Mouse (Mus musculus) spleen, adult 12 weeks (tissue): ENCODE measurements around the gene Tunar.

Experiments used
- DNase-seq: peaks from one replicate; pipeline ENCODE4 v3.0.0; 2022; ENCODE audit warnings: low spot score

Tunar gene

GRCm38 (mm10) chr12:105333570-105333969 is at the start of gene Tunar:
Tunar (plus strand) TSS chr12:105333870.
- no peak for DNase-seq

DNA sequence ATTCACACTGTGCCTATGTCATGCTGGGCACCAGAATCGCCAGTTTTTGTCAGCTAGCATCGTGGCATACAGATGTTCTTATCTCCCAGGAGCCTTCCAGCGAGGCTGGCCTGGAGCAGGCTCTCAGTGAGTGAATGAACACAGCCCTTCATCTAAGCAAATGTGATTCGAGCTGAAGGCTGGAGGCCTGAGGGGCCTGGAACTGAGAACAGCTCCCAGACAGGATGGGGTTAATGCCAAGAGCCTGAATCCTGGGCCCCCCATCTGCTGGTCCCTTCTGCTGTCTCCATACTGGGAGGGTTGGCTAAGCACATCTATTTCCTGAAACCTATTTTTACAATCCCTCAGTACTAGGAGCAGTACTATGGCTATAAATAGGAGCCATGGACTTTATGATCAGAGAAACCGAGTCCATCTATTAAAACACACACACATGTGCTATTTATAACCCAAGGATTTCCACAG is 21.1 kb upstream of the Tunar start:
- no peak for DNase-seq

DNA sequence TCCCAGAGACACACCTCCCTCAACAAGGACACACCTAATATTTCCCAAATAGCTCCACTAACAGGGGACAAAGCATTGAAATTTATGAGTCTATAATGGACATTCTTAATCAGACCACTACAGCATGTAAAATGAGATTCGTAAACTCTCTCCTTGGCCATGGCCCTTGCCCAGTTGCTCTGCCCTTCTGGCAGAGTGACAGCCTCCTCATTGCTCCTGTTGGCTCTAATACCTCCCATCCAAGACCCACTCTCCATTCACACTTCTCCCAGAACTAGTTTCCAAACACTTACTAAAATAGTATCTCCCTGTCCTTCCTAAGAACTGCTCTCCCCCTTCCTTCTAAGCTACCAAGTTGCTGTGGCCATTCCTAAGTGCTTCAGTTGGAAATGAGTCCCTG is 19.3 kb upstream of the Tunar start:
- DNase-seq = no peak

DNA sequence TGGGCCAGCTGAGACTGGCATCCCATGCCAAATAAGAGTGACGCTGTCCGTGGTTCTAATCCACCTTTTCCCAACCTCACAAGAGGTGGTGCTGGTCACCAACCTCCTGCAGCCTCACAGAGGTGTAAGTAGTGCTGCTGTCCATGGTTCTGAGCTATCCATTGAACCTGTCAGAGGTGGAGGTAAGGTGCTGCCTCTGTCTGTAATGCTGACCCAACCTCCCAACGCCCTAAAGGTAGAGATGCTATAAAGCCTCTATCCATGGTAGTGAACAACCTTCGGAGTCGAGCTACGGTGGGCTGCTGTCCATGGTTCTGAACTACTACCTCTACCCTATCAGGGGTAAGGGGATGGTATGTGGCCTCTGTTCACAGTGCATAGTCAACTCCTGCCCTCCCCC is 11.5 kb upstream of the Tunar start:
- DNase-seq = no peak

DNA sequence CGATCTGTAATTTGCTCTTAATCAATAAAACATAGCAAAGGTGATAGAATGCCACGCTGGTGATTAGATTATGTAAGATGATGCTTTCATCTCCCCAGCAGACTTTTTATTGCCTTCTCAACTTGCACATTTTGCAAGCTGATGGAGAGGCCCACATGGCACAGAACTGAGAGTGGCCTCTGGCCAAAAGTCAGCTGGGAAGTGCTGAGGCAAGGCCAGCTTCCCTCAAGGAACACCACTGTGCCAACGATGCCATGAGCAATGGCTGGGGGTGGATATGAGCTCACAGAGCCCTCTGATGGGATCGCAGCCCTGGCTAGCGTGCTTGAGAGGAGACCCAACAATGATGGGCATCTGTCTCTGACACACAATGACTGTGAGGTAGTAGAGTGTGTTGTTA is 6.6 kb upstream of the Tunar start:
- no peak for DNase-seq

- DNase-seq = no peak
These were observed 5.3 kb upstream of the Tunar start for GRCm38 (mm10) chr12:105328396-105328795.

DNA sequence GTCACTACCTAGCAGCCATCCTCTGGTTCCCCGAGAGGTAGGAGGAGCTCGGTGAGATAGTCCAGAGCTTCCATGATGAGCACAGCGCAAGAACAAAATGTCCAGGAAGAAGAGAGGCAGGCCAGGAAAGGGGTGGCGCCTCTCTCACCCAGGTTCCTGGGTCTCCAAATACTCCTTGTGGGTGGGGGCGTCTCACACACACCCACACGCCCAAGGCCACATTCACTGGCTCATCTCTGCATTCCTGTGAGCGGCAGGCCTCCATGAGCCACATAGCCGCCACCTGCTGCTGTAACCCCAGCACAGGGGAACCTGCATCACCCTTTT is 2.4 kb downstream of the Tunar start:
- DNase-seq = no peak

- no peak for DNase-seq
These were observed 3.0 kb downstream of the Tunar start for GRCm38 (mm10) chr12:105336421-105337289.

GRCm38 (mm10) chr12:105337290-105338005 is 3.8 kb downstream of the Tunar start:
- DNase-seq = no peak

GRCm38 (mm10) chr12:105338256-105338977 is 4.7 kb downstream of the Tunar start:
- DNase-seq = no peak

DNA sequence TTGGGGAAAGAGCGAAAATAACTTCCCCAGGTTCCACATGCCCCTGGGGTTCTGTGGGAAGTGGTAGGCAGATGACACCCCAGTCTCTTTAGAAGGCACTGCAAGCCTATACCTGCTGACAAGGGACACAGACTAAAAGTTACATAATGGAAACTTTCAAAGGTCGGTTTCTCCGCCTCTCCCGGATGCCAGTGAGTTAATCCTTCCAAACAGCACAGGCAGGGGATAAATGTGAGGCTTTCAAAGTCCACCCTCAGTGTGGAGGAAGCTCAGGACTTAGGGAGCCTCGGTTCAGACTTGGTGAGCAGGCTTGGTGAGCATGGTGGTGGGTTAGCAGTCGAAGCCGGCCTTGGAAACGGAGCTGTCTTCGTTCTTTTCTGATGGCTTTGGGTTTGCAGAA is 7.9 kb downstream of the Tunar start:
- DNase-seq = no peak

DNA sequence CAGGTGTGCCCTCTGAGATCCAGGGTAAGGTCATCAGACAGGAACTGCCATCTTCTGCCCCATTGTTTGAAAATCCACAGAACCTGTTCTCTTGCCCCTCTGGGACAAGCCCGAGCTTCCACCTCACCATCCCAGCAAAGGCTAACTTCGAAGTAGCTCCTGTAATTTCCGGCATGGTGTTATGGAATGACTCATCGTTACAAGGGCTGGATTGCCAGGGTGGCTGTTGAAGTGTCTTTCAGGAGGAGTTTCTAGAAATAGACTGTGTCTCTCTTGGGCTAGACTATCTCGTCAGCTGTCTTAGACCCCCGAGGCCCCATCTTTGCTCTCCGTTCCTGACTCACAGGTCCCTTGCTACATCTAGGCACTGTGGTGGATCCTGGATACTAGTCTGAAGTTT is 10.8 kb downstream of the Tunar start:
- DNase-seq = no peak

DNA sequence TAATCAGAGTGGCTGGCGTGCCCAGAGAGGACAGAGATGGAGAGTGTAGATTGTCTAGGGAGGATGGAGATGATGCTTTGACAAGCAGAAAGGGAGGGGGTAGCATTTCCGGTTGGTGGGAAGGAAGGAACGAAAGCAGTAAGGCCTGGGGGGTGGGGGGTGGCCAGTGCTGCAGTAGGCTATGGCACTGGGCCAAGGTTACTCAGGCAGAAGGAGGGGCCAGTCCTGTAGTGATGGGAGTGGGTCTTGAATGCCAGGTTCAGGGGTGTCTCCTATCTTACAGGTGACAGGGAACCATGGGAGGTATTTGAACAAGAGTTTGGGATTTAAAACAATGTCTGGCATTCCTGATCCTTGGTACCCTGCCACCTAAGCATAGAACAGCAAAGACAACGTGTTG is 13.2 kb downstream of the Tunar start:
- DNase-seq = no peak

DNA sequence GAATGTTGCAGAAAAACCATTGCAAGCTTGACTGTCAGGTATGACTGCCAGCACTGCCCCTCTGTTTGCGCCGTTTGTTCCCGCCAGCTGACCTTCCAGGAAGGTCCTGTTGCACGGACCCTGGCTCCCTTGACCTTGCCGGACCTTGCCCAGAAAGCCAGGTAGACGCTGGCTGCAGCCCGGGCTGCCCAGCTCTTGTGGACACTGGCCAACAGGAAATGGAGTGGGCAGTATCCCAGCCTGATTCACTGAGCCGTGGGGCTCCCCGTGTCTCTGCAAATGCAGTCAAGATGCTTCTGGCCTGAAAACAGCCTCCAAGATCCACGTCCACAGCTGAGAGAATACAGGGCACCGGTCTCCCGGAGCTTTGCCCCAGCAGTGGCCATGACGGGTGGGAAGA is 13.6 kb downstream of the Tunar start:
- no peak for DNase-seq

GRCm38 (mm10) chr12:105354266-105354665 is 20.6 kb downstream of the Tunar start:
- no peak for DNase-seq

- DNase-seq = no peak
These were observed 21.1 kb downstream of the Tunar start for GRCm38 (mm10) chr12:105354772-105355171.

DNA sequence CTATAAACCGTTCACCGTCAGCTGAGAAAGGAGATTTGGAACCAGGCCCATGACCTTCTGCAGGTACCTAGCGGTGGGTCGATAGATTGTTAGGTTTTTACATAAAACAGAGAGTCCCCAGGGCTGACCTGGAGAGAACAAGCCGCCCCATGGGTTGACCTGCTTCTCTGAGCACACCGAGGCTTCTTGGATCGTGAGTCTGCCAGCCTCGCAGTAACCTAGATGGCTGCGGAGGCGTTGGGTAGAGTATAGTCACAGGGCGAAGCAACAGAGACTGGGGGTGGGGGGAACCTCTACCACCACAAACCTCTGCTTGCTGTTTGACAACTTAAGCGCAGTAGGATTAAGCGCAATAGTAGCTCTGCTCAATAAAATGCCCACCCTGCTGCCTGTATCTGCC is 23.1 kb downstream of the Tunar start:
- DNase-seq = no peak

DNA sequence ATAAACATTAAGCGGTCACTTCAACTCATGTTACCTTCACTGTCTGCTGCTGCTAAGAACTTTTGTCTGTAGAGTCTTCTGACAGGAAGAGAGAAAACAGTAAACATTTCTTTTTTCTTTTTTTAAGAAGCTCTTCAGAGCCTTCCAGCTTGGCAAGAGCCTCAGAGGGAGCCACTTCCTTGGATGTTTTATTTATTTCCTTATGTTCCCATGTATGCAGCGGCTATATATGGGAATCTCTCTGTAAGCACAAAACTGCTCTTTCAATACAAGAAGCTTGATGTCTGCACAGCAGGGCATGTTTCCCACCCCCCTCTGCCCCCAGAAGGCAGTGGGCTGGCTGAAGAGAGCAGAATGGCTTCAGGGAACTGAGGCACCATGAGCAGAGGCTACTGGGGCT is 30.0 kb downstream of the Tunar start:
- DNase-seq = no peak

GRCm38 (mm10) chr12:105374564-105374963 is 40.9 kb downstream of the Tunar start:
- no peak for DNase-seq

DNA sequence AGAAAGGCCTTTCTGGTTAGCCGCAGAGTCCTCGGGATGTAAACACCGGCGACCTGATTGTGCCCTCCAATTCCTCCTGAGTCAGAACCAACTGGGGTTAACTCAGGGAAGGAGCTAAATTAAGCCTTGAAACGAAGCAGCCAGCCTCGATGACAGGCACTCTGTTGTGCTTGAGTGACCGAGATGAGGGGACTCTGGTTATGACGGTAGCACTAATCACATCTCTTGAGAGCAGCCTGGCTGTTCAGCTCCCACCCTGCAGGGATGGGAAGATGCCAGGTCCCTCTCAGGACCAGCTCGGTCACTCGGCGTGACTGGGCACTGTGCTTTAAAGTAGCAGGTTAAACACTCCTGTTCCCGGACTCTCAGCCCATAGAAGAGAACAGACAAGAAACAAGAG is 43.3 kb downstream of the Tunar start:
- DNase-seq = no peak

DNA sequence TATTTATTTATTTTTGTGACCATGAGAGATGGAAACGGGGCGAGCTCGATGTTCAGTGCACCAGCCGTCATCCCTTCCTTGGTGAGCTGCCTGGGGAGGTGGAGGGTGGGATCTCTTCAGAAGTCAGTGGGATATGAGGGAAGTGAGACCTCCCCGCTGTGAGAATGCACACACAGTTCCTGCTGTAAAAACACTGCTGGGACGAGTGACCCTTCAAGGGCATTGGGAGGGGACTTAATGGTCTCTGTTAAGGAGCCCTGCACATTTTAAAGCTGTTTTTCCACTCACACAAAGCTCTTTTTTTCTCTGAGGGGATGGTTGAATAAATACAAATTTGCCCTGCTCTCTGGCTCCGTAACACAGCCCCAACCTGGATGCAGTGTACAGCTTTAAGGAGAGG is 49.1 kb downstream of the Tunar start:
- no peak for DNase-seq

GRCm38 (mm10) chr12:105394671-105395070 is 61.0 kb downstream of the Tunar start:
- DNase-seq = no peak

DNA sequence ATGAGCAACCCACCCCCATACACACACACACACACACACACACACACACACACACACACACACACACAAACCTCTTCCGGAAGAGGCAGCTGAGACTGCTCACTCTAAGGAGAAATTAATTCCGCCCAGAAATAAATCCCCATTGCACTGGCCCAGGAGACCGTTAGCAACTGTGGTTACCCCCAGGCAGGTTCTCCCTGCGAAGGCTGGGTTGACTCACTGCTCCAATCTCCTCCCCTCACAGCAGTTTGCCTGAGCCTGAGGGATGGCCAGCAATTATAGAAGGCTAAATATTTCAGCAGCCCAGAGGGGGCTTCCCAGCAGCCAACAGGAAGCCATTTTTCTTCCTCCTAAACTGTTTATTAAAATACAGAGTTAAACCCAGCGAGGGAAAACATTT is 64.5 kb downstream of the Tunar start:
- no peak for DNase-seq
